Mouse (Mus musculus) stomach, embryonic 16.5 days (tissue): ENCODE results near the gene Fam118b. TPM values are rescaled to one million over a fixed set of nuclear protein-coding genes. Genes with fewer than 3 reads are reported as not detected.

Source experiments
- ATAC-seq: fragments of 200-750 bp; cut with Nextera tagmentation; 2 replicates; pipeline ENCODE4 v1.8.0; 2017; ENCODE audit warnings: moderate number of reproducible peaks, moderate TSS enrichment; ENCODE audit not compliant: insufficient read depth, low FRiP score
- H3K27ac ChIP-seq: fragments of 300-500 bp; sonication (generic); 2 replicates; pipeline ENCODE4 v1.5.1; 2014; ENCODE audit warnings: low read length
- H3K27me3 ChIP-seq: fragments of 300-500 bp; sonication (generic); 2 replicates; pipeline ENCODE4 v1.6.1; 2014; ENCODE audit warnings: low read length, control low read depth, mixed read lengths; ENCODE audit not compliant: control insufficient read depth, insufficient read depth
- H3K36me3 ChIP-seq: fragments of 300-500 bp; sonication (generic); 2 replicates; pipeline ENCODE4 v1.6.1; 2014; ENCODE audit warnings: low read length; ENCODE audit not compliant: control insufficient read depth, insufficient read depth
- H3K4me1 ChIP-seq: fragments of 300-500 bp; sonication (generic); 2 replicates; pipeline ENCODE4 v1.6.1; 2014; ENCODE audit warnings: low read length, control low read depth, mixed read lengths; ENCODE audit not compliant: control insufficient read depth, insufficient read depth
- H3K4me2 ChIP-seq: fragments of 300-500 bp; sonication (generic); 2 replicates; pipeline ENCODE4 v1.6.1; 2014; ENCODE audit warnings: low read depth, low read length, mixed read lengths
- H3K4me3 ChIP-seq: fragments of 300-500 bp; sonication (generic); replicated peaks from 2 replicates; pipeline ENCODE4 v1.5.1; 2014; ENCODE audit warnings: mild to moderate bottlenecking, low read length
- H3K9ac ChIP-seq: fragments of 300-500 bp; sonication (generic); 2 replicates; pipeline ENCODE4 v1.6.1; 2014; ENCODE audit warnings: low read length
- H3K9me3 ChIP-seq: fragments of 300-500 bp; sonication (generic); replicated peaks from 2 replicates; pipeline ENCODE4 v1.6.1; 2016; ENCODE audit warnings: low read length, control low read depth; ENCODE audit not compliant: control insufficient read depth
- WGBS: fragments of 180-500 bp; shearing (Covaris S2); extraction: QIAGEN DNeasy Blood & Tissue Kit; methylation state at CpG from one replicate; pipeline ENCODE4 v1.1.7; 2014; 5-methylcytosine and 5-hydroxymethylcytosine counted together
- polyA plus RNA-seq: library from polyadenylated mRNA; unstranded; fragments of >200 nt; fragmentation: Nextera tagmentation; extraction: Ambion mirVana; gene quantifications from 2 replicates; pipeline ENCODE4 v1.2.1, GENCODE M21; 2015

Gene Fam118b
- polyA plus RNA-seq, 1 experiment from 2014 or later = 32.5 TPM

- WGBS = under 1% methylated on average over 72 of the region's 72 CpGs
These were observed 56.8 kb downstream of the Fam118b start, which contains the start of gene Foxred1 for GRCm38 (mm10) chr9:35210542-35211474. Gene Foxred1, minus strand, starts transcription at chr9:35211055.

GRCm38 (mm10) chr9:35204421-35204820 is 63.2 kb downstream of the Fam118b start:
- 91% methylated on average over 2 of the region's 2 CpGs for WGBS
- no peak for ATAC-seq
- Histone ChIP-seq H3K27ac (no peak overlapping the region), H3K9ac (no peak overlapping the region), H3K9me3 (no peaks in the 10 kb centered on the region), H3K4me1 (0 out of 2 replicates have a peak, but pooled peaks cover 7% of the 10 kb centered on the region), H3K4me3 (no peak overlapping the region), H3K4me2 (no peak overlapping the region), H3K27me3 (no peaks in the 10 kb centered on the region), H3K36me3 (peaks cover 18% of the 10 kb centered on the region)

More at GRCm38 (mm10) chr9:35210542-35211474, 56.8 kb downstream of the Fam118b start, which contains the start of gene Foxred1:
- Histone ChIP-seq H3K36me3 (peaks cover 28% of the 10 kb centered on the region), H3K27ac (peak within 1 kb of the TSS; percentile 94), H3K9ac (peak within 1 kb of the TSS; percentile 94), H3K4me2 (peak within 1 kb of the TSS; percentile 96), H3K27me3 (no peaks in the 10 kb centered on the region), H3K4me3 (peak within 1 kb of the TSS; percentile 91), H3K9me3 (no peaks in the 10 kb centered on the region), H3K4me1 (peaks cover 15% of the 10 kb centered on the region)
- ATAC-seq = peak; percentile 100

GRCm38 (mm10) chr9:35203536-35203935 is 64.1 kb downstream of the Fam118b start:
- Histone ChIP-seq H3K9me3 (no peaks in the 10 kb centered on the region), H3K4me3 (no peak overlapping the region), H3K27me3 (no peaks in the 10 kb centered on the region), H3K4me2 (no peak overlapping the region), H3K27ac (no peak overlapping the region), H3K4me1 (0 out of 2 replicates have a peak, but pooled peaks cover 9% of the 10 kb centered on the region), H3K36me3 (peaks cover 18% of the 10 kb centered on the region), H3K9ac (no peak overlapping the region)
- no peak for ATAC-seq
- 55% methylated on average over 3 of the region's 3 CpGs for WGBS

GRCm38 (mm10) chr9:35200529-35201060 is 67.0 kb downstream of the Fam118b start:
- 43% methylated on average over 9 of the region's 9 CpGs for WGBS

GRCm38 (mm10) chr9:35199772-35200471 is 67.7 kb downstream of the Fam118b start, which contains the start of the genes Srpr and Tirap:
Gene Srpr, plus strand, starts transcription at chr9:35200175.
Gene Tirap, minus strand, starts transcription at chr9:35200291.
- H3K4me3 ChIP-seq = peak within 1 kb of the TSS; percentile 58
- no peaks in the 10 kb centered on the region; the same call in 1 of the 2 replicates for H3K36me3 ChIP-seq
- peak within 1 kb of the TSS; percentile 63 for H3K4me2 ChIP-seq
- 0 out of 2 replicates have a peak, but pooled peaks cover 9% of the 10 kb centered on the region for H3K4me1 ChIP-seq
- H3K27me3 ChIP-seq = no peaks in the 10 kb centered on the region
- H3K9me3 ChIP-seq = no peaks in the 10 kb centered on the region
- H3K27ac ChIP-seq = peak within 1 kb of the TSS; percentile 53
- peak; percentile 93 for ATAC-seq
- under 1% methylated on average over 44 of the region's 44 CpGs for WGBS
- peak within 1 kb of the TSS; percentile 77 for H3K9ac ChIP-seq

More at GRCm38 (mm10) chr9:35200529-35201060, 67.0 kb downstream of the Fam118b start:
- Histone ChIP-seq H3K4me1 (0 out of 2 replicates have a peak, but pooled peaks cover 9% of the 10 kb centered on the region), H3K4me2 (peak overlapping the region; percentile 63), H3K4me3 (peak overlapping the region; percentile 58), H3K36me3 (peaks cover 5% of the 10 kb centered on the region), H3K9me3 (no peaks in the 10 kb centered on the region), H3K27ac (no peak overlapping the region), H3K9ac (peak overlapping the region; percentile 77; the same call in 1 of the 2 replicates), H3K27me3 (no peaks in the 10 kb centered on the region)
- no peak for ATAC-seq

GRCm38 (mm10) chr9:35198945-35199771 is 68.4 kb downstream of the Fam118b start:
- peak; percentile 63 for ATAC-seq
- Histone ChIP-seq H3K27ac (peak overlapping the region; percentile 53), H3K9me3 (no peaks in the 10 kb centered on the region), H3K27me3 (no peaks in the 10 kb centered on the region), H3K36me3 (no peaks in the 10 kb centered on the region), H3K4me2 (peak overlapping the region; percentile 63), H3K4me1 (0 out of 2 replicates have a peak, but pooled peaks cover 9% of the 10 kb centered on the region), H3K9ac (peak overlapping the region; percentile 77), H3K4me3 (peak overlapping the region; percentile 58)
- 23% methylated on average over 18 of the region's 18 CpGs for WGBS

GRCm38 (mm10) chr9:35198351-35198750 is 69.3 kb downstream of the Fam118b start:
- WGBS = 78% methylated on average over 10 of the region's 10 CpGs
- Histone ChIP-seq H3K27ac (peak overlapping the region; percentile 53; the same call in 1 of the 2 replicates), H3K4me1 (0 out of 2 replicates have a peak, but pooled peaks cover 9% of the 10 kb centered on the region), H3K9me3 (no peaks in the 10 kb centered on the region), H3K36me3 (no peaks in the 10 kb centered on the region), H3K4me3 (no peak overlapping the region), H3K9ac (no peak overlapping the region), H3K27me3 (no peaks in the 10 kb centered on the region), H3K4me2 (no peak overlapping the region; the same call in 1 of the 2 replicates)
- no peak for ATAC-seq

GRCm38 (mm10) chr9:35197625-35198024 is 70.0 kb downstream of the Fam118b start:
- Histone ChIP-seq H3K9ac (no peak overlapping the region), H3K9me3 (no peaks in the 10 kb centered on the region), H3K36me3 (no peaks in the 10 kb centered on the region), H3K4me3 (no peak overlapping the region), H3K27ac (no peak overlapping the region), H3K27me3 (no peaks in the 10 kb centered on the region), H3K4me1 (0 out of 2 replicates have a peak, but pooled peaks cover 9% of the 10 kb centered on the region), H3K4me2 (no peak overlapping the region)
- no peak for ATAC-seq
- WGBS = 91% methylated on average over 3 of the region's 3 CpGs
